Mouse (Mus musculus) erythroblast, adult 5-6 weeks (primary cell): ENCODE data around the gene Tmprss11f. TPM values are rescaled to one million over a fixed set of nuclear protein-coding genes. Genes with fewer than 3 reads are reported as not detected.
"Not testable (repeated sequence)": the region's sequence is repeated elsewhere in the genome, so short reads cannot be mapped to it uniquely, and the experiment has no call there.

Experiments
- ATAC-seq: replicated peaks from 2 replicates; pipeline ENCODE4 v1.8.0; 2016; ENCODE audit warnings: moderate number of reproducible peaks, mild to moderate bottlenecking, moderate TSS enrichment, inconsistent platforms; ENCODE audit not compliant: poor library complexity, low FRiP score, severe bottlenecking
- total RNA-seq, 2 experiments: library from RNA; stranded (forward) in 1 of 2; stranded (reverse) in 1 of 2; fragments of 150-400 nt in 1 of 2; fragments of 200-764, 138-1000 nt in 1 of 2; gene quantifications; 2 replicates each; pipeline versions ENCODE4 v1.2.3 to v1.2.4; 2015 to 2017; ENCODE audit warnings: low replicate concordance in 2 of 2

Gene Tmprss11f
- not detected in 2 replicates for total RNA-seq (2015; ENCODE audit: low replicate concordance)
- 0.56 TPM in 1 of 2 replicates, not detected in the other for total RNA-seq (2017; ENCODE audit: low replicate concordance)

- ATAC-seq = no peak
Measured at GRCm38 (mm10) chr5:86632324-86632723, at the start of gene Tmprss11f. TSS of gene Tmprss11f (minus strand) at chr5:86632424.

GRCm38 (mm10) chr5:86676262-86676661, 44.0 kb upstream of the Tmprss11f start, which contains the start of gene Tmprss11b:
TSS of gene Tmprss11b (minus strand) at chr5:86676362.
- ATAC-seq = no peak

- ATAC-seq = not testable (repeated sequence)
Measured at GRCm38 (mm10) chr5:86649185-86649584, 17.0 kb upstream of the Tmprss11f start.

- ATAC-seq = no peak
Measured at GRCm38 (mm10) chr5:86640795-86641194, 8.6 kb upstream of the Tmprss11f start.

- no peak for ATAC-seq
Measured at GRCm38 (mm10) chr5:86630700-86631099, 1.5 kb downstream of the Tmprss11f start.

GRCm38 (mm10) chr5:86621778-86622177, 10.4 kb downstream of the Tmprss11f start:
- no peak for ATAC-seq

- ATAC-seq = no peak
Measured at GRCm38 (mm10) chr5:86585896-86586295, 46.3 kb downstream of the Tmprss11f start.

GRCm38 (mm10) chr5:86582618-86583017, 49.6 kb downstream of the Tmprss11f start:
- ATAC-seq = no peak

GRCm38 (mm10) chr5:86581998-86582397, 50.2 kb downstream of the Tmprss11f start:
- ATAC-seq = no peak

GRCm38 (mm10) chr5:86578761-86579160, 53.5 kb downstream of the Tmprss11f start:
- ATAC-seq = not testable (repeated sequence)

GRCm38 (mm10) chr5:86546693-86547092, 85.5 kb downstream of the Tmprss11f start:
- no peak for ATAC-seq

GRCm38 (mm10) chr5:86540601-86541000, 91.6 kb downstream of the Tmprss11f start:
- ATAC-seq = no peak

- ATAC-seq = no peak
Measured at GRCm38 (mm10) chr5:86528725-86529124, 103.5 kb downstream of the Tmprss11f start.

GRCm38 (mm10) chr5:86518500-86518899, 113.7 kb downstream of the Tmprss11f start, which contains the start of gene Tmprss11g:
TSS of gene Tmprss11g (minus strand) at chr5:86518600.
- ATAC-seq = no peak

- ATAC-seq = no peak
Measured at GRCm38 (mm10) chr5:86511538-86511937, 120.7 kb downstream of the Tmprss11f start.

- no peak for ATAC-seq
Measured at GRCm38 (mm10) chr5:86493453-86493852, 138.8 kb downstream of the Tmprss11f start.

GRCm38 (mm10) chr5:86482562-86482961, 149.7 kb downstream of the Tmprss11f start:
- ATAC-seq = no peak

- no peak for ATAC-seq
Measured at GRCm38 (mm10) chr5:86482031-86482430, 150.2 kb downstream of the Tmprss11f start.

- ATAC-seq = no peak
Measured at GRCm38 (mm10) chr5:86473859-86474258, 158.4 kb downstream of the Tmprss11f start.
